Mouse (Mus musculus): ENCODE results near the gene Zbed6. TPM values are rescaled to one million over a fixed set of nuclear protein-coding genes. Genes with fewer than 3 reads are reported as not detected.
"Not testable (repeated sequence)": the region's sequence is repeated elsewhere in the genome, so short reads cannot be mapped to it uniquely, and the experiment has no call there.

Gene Zbed6
- polyA plus RNA-seq (2014; fragmentation: Nextera tagmentation; extraction: Ambion mirVana): not detected in 2 replicates

GRCm38 (mm10) chr1:133660466-133661202 is at the start of gene Zbed6:
TSS of gene Zbed6 (minus strand) at chr1:133660885.
- H3K4me2 ChIP-seq: peak within 1 kb of the TSS; percentile 97
- no peaks in the 10 kb centered on the region for H3K27me3 ChIP-seq (replicated peaks; ENCODE audit: control insufficient read depth, insufficient read depth, low read length)
- ATAC-seq (replicated peaks; ENCODE audit: low FRiP score) (peak; percentile 70), DNase-seq (ENCODE audit: low spot score) (peak; percentile 76)
- peaks cover 24% of the 10 kb centered on the region for H3K36me3 ChIP-seq (ENCODE audit: control insufficient read depth, insufficient read depth, low read length)
- peak within 1 kb of the TSS; percentile 88 for H3K9ac ChIP-seq (ENCODE audit: low read depth, low read length)
- peak within 1 kb of the TSS; percentile 93 for H3K4me3 ChIP-seq (ENCODE audit: low read depth, low read length)
- H3K9me3 ChIP-seq (ENCODE audit: control insufficient read depth, low read length): no peaks in the 10 kb centered on the region
- 1% methylated on average over 41 of the region's 41 CpGs for WGBS
- H3K4me1 ChIP-seq (replicated peaks; ENCODE audit: control insufficient read depth, insufficient read depth, low read length): peaks cover 24% of the 10 kb centered on the region
- H3K27ac ChIP-seq (ENCODE audit: low read depth, low read length): peak within 1 kb of the TSS; percentile 89

- ATAC-seq (replicated peaks; ENCODE audit: low FRiP score) (no peak), DNase-seq (ENCODE audit: low spot score) (no peak)
- Histone ChIP-seq H3K9me3 (ENCODE audit: control insufficient read depth, low read length) (no peaks in the 10 kb centered on the region), H3K36me3 (ENCODE audit: control insufficient read depth, insufficient read depth, low read length) (peaks cover 6% of the 10 kb centered on the region; the same call in 1 of the 2 replicates), H3K27ac (ENCODE audit: low read depth, low read length) (no peak overlapping the region), H3K4me2 (no peak overlapping the region), H3K4me1 (replicated peaks; ENCODE audit: control insufficient read depth, insufficient read depth, low read length) (peaks cover 7% of the 10 kb centered on the region), H3K27me3 (replicated peaks; ENCODE audit: control insufficient read depth, insufficient read depth, low read length) (no peaks in the 10 kb centered on the region), H3K9ac (ENCODE audit: low read depth, low read length) (no peak overlapping the region), H3K4me3 (ENCODE audit: low read depth, low read length) (no peak overlapping the region)
- WGBS: 77% methylated on average over 3 of the region's 3 CpGs
Measured at GRCm38 (mm10) chr1:133709292-133709691, 48.6 kb upstream of the Zbed6 start.

GRCm38 (mm10) chr1:133701824-133702223 is 41.1 kb upstream of the Zbed6 start:
- H3K9me3 ChIP-seq (ENCODE audit: control insufficient read depth, low read length); H3K4me2 ChIP-seq; H3K27me3 ChIP-seq (replicated peaks; ENCODE audit: control insufficient read depth, insufficient read depth, low read length); DNase-seq (ENCODE audit: low spot score); H3K4me3 ChIP-seq (ENCODE audit: low read depth, low read length); ATAC-seq (replicated peaks; ENCODE audit: low FRiP score); H3K36me3 ChIP-seq (ENCODE audit: control insufficient read depth, insufficient read depth, low read length); H3K27ac ChIP-seq (ENCODE audit: low read depth, low read length); H3K9ac ChIP-seq (ENCODE audit: low read depth, low read length); H3K4me1 ChIP-seq (replicated peaks; ENCODE audit: control insufficient read depth, insufficient read depth, low read length): not testable (repeated sequence)
- WGBS: 9% methylated on average over 1 of the region's 2 CpGs

- H3K9me3 ChIP-seq (ENCODE audit: control insufficient read depth, low read length): no peaks in the 10 kb centered on the region
- no peaks in the 10 kb centered on the region for H3K27me3 ChIP-seq (replicated peaks; ENCODE audit: control insufficient read depth, insufficient read depth, low read length)
- no peak overlapping the region for H3K9ac ChIP-seq (ENCODE audit: low read depth, low read length)
- ATAC-seq (replicated peaks; ENCODE audit: low FRiP score) (no peak), DNase-seq (ENCODE audit: low spot score) (no peak)
- peaks cover 15% of the 10 kb centered on the region for H3K4me1 ChIP-seq (replicated peaks; ENCODE audit: control insufficient read depth, insufficient read depth, low read length)
- H3K4me2 ChIP-seq: no peak overlapping the region
- H3K4me3 ChIP-seq (ENCODE audit: low read depth, low read length): no peak overlapping the region
- 90% methylated on average over 12 of the region's 12 CpGs for WGBS
- H3K36me3 ChIP-seq (ENCODE audit: control insufficient read depth, insufficient read depth, low read length): no peaks in the 10 kb centered on the region
- H3K27ac ChIP-seq (ENCODE audit: low read depth, low read length): no peak overlapping the region
Measured at GRCm38 (mm10) chr1:133697935-133698620, 37.4 kb upstream of the Zbed6 start.

- H3K27ac ChIP-seq (ENCODE audit: low read depth, low read length): 0 out of 2 replicates have a peak overlapping the region, but pooled peaks have one; percentile 15
- no peaks in the 10 kb centered on the region for H3K9me3 ChIP-seq (ENCODE audit: control insufficient read depth, low read length)
- no peak overlapping the region for H3K4me3 ChIP-seq (ENCODE audit: low read depth, low read length)
- peaks cover 15% of the 10 kb centered on the region for H3K4me1 ChIP-seq (replicated peaks; ENCODE audit: control insufficient read depth, insufficient read depth, low read length)
- WGBS: 56% methylated on average over 7 of the region's 7 CpGs
- no peak for ATAC-seq (replicated peaks; ENCODE audit: low FRiP score)
- no peaks in the 10 kb centered on the region for H3K27me3 ChIP-seq (replicated peaks; ENCODE audit: control insufficient read depth, insufficient read depth, low read length)
- H3K4me2 ChIP-seq: no peak overlapping the region
- DNase-seq (ENCODE audit: low spot score): no peak
- H3K36me3 ChIP-seq (ENCODE audit: control insufficient read depth, insufficient read depth, low read length): no peaks in the 10 kb centered on the region
- no peak overlapping the region for H3K9ac ChIP-seq (ENCODE audit: low read depth, low read length)
Measured at GRCm38 (mm10) chr1:133695901-133696300, 35.2 kb upstream of the Zbed6 start.

GRCm38 (mm10) chr1:133694876-133695275 is 34.2 kb upstream of the Zbed6 start:
- no peak overlapping the region for H3K4me3 ChIP-seq (ENCODE audit: low read depth, low read length)
- WGBS: 58% methylated on average over 1 of the region's 1 CpGs
- no peak overlapping the region; the same call in 1 of the 2 replicates for H3K27ac ChIP-seq (ENCODE audit: low read depth, low read length)
- no peak; the same call in 1 of the 2 replicates for ATAC-seq (replicated peaks; ENCODE audit: low FRiP score)
- H3K36me3 ChIP-seq (ENCODE audit: control insufficient read depth, insufficient read depth, low read length): no peaks in the 10 kb centered on the region
- DNase-seq (ENCODE audit: low spot score): no peak
- no peak overlapping the region; the same call in 1 of the 2 replicates for H3K4me2 ChIP-seq
- H3K4me1 ChIP-seq (replicated peaks; ENCODE audit: control insufficient read depth, insufficient read depth, low read length): peaks cover 17% of the 10 kb centered on the region
- H3K27me3 ChIP-seq (replicated peaks; ENCODE audit: control insufficient read depth, insufficient read depth, low read length): no peaks in the 10 kb centered on the region
- H3K9ac ChIP-seq (ENCODE audit: low read depth, low read length): no peak overlapping the region
- H3K9me3 ChIP-seq (ENCODE audit: control insufficient read depth, low read length): no peaks in the 10 kb centered on the region

- Histone ChIP-seq H3K4me2 (no peak overlapping the region), H3K27ac (ENCODE audit: low read depth, low read length) (no peak overlapping the region; the same call in 1 of the 2 replicates), H3K27me3 (replicated peaks; ENCODE audit: control insufficient read depth, insufficient read depth, low read length) (no peaks in the 10 kb centered on the region), H3K4me3 (ENCODE audit: low read depth, low read length) (no peak overlapping the region), H3K9ac (ENCODE audit: low read depth, low read length) (no peak overlapping the region), H3K36me3 (ENCODE audit: control insufficient read depth, insufficient read depth, low read length) (no peaks in the 10 kb centered on the region), H3K9me3 (ENCODE audit: control insufficient read depth, low read length) (no peaks in the 10 kb centered on the region), H3K4me1 (replicated peaks; ENCODE audit: control insufficient read depth, insufficient read depth, low read length) (peaks cover 17% of the 10 kb centered on the region)
- 12% methylated on average over 1 of the region's 1 CpGs for WGBS
- no peak for ATAC-seq (replicated peaks; ENCODE audit: low FRiP score)
- no peak for DNase-seq (ENCODE audit: low spot score)
Measured at GRCm38 (mm10) chr1:133694301-133694700, 33.6 kb upstream of the Zbed6 start.

- no peaks in the 10 kb centered on the region for H3K27me3 ChIP-seq (replicated peaks; ENCODE audit: control insufficient read depth, insufficient read depth, low read length)
- ATAC-seq (replicated peaks; ENCODE audit: low FRiP score) (no peak), DNase-seq (ENCODE audit: low spot score) (no peak)
- WGBS: 62% methylated on average over 11 of the region's 11 CpGs
- H3K4me2 ChIP-seq: no peak overlapping the region
- no peaks in the 10 kb centered on the region for H3K36me3 ChIP-seq (ENCODE audit: control insufficient read depth, insufficient read depth, low read length)
- peaks cover 17% of the 10 kb centered on the region for H3K4me1 ChIP-seq (replicated peaks; ENCODE audit: control insufficient read depth, insufficient read depth, low read length)
- H3K9ac ChIP-seq (ENCODE audit: low read depth, low read length): no peak overlapping the region
- H3K27ac ChIP-seq (ENCODE audit: low read depth, low read length): no peak overlapping the region
- no peak overlapping the region for H3K4me3 ChIP-seq (ENCODE audit: low read depth, low read length)
- H3K9me3 ChIP-seq (ENCODE audit: control insufficient read depth, low read length): no peaks in the 10 kb centered on the region
Measured at GRCm38 (mm10) chr1:133693536-133694114, 32.9 kb upstream of the Zbed6 start.
